ENCODE assay signal across 8 mouse cellular contexts in the genomic region with DNA sequence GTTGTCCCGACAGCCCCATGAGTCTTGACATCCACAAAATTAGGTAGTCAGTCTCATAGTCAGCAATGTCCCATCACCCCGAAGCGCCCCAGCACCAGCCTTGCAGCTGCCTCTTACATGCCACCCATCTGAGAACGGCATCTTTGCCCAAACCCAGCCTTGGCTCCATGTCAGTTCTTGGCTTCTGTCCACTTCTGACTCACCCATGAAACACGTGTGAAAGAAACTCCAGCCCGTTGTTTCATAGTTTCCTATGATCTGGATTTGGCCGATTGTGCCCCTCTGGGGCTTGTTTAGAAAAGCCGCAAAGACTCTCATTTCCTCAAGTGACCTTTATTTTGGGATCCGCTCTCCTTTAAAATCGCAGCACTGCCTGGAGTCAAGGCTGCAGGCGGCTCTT. TPM values are rescaled to one million over a fixed set of nuclear protein-coding genes. Genes with fewer than 3 reads are reported as not detected.
DNase-seq lines count a peak whose midpoint lies in the region; ATAC-seq and TF ChIP-seq lines count a peak whose summit lies in the region.

No protein-coding gene starts in this region.

- no peaks in the 10 kb centered on the region for H3K9me3 ChIP-seq in stomach, embryonic 16.5 days (replicated peaks; ENCODE audit: control insufficient read depth, low read length)
- no peaks in the 10 kb centered on the region for H3K9me3 ChIP-seq in hindbrain, embryonic 11.5 days (ENCODE audit: control insufficient read depth, low read length)

- ATAC-seq in stomach, embryonic 16.5 days (ENCODE audit: insufficient read depth, low FRiP score), result no peak
- ATAC-seq in hindbrain, embryonic 11.5 days (ENCODE audit: low FRiP score), result no peak

- peak overlapping the region; percentile 34 for H3K27ac ChIP-seq in layer of hippocampus, adult 2 months
- H3K27ac ChIP-seq in stomach, embryonic 16.5 days (ENCODE audit: low read length), result peak overlapping the region; percentile 15; the same call in 1 of the 2 replicates
- no peak overlapping the region for H3K27ac ChIP-seq in hindbrain, embryonic 11.5 days (ENCODE audit: low read depth, low read length)

- H3K36me3 ChIP-seq in stomach, embryonic 16.5 days (ENCODE audit: control insufficient read depth, insufficient read depth, low read length), result no peaks in the 10 kb centered on the region; the same call in 1 of the 2 replicates
- no peaks in the 10 kb centered on the region for H3K36me3 ChIP-seq in hindbrain, embryonic 11.5 days (ENCODE audit: control insufficient read depth, insufficient read depth, low read length)

- no peaks in the 10 kb centered on the region for H3K27me3 ChIP-seq in stomach, embryonic 16.5 days (ENCODE audit: control insufficient read depth, insufficient read depth, low read length)
- H3K27me3 ChIP-seq in hindbrain, embryonic 11.5 days (ENCODE audit: control insufficient read depth, insufficient read depth, low read length), result no peaks in the 10 kb centered on the region

- H3K4me1 ChIP-seq in stomach, embryonic 16.5 days (ENCODE audit: control insufficient read depth, insufficient read depth, low read length), result peaks cover 32% of the 10 kb centered on the region
- H3K4me1 ChIP-seq in hindbrain, embryonic 11.5 days (replicated peaks; ENCODE audit: control insufficient read depth, insufficient read depth, low read length), result peaks cover 25% of the 10 kb centered on the region

- peak; percentile 69 for DNase-seq in layer of hippocampus, adult 11-12 months (ENCODE audit: low spot score)
- DNase-seq in layer of hippocampus, adult 9-10 months (ENCODE audit: low spot score), result no peak
- peak; percentile 62 to 79 for DNase-seq in adrenal gland, adult 18-20 months (ENCODE audit: low spot score in 2 of 2)
- DNase-seq in cerebellum, postnatal 36 days, result peak; percentile 64 to 71
- DNase-seq in layer of hippocampus, adult 2 months (ENCODE audit: low spot score in 2 of 2), result peak; percentile 58 to 65
- no peak for DNase-seq in thymus, postnatal 4 days
- DNase-seq in hindbrain, embryonic 11.5 days (ENCODE audit: low spot score), result no peak

- no peak overlapping the region for H3K9ac ChIP-seq in stomach, embryonic 16.5 days (ENCODE audit: low read length)
- no peak overlapping the region for H3K9ac ChIP-seq in hindbrain, embryonic 11.5 days (ENCODE audit: low read depth, low read length)

- 65% methylated on average over 11 of the region's 11 CpGs for WGBS in stomach, embryonic 16.5 days
- WGBS in hindbrain, embryonic 11.5 days, result 88% methylated on average over 11 of the region's 11 CpGs

- H3K4me2 ChIP-seq in stomach, embryonic 16.5 days (ENCODE audit: low read depth, low read length), result no peak overlapping the region
- no peak overlapping the region for H3K4me2 ChIP-seq in hindbrain, embryonic 11.5 days (replicated peaks; ENCODE audit: low read depth, low read length)

- TF ChIP-seq CTCF in layer of hippocampus, adult 2 months (conservative IDR thresholded peaks at IDR 0.05), result no peak

- no peak overlapping the region for H3K4me3 ChIP-seq in layer of hippocampus, adult 2 months
- H3K4me3 ChIP-seq in stomach, embryonic 16.5 days (replicated peaks; ENCODE audit: low read length), result no peak overlapping the region
- H3K4me3 ChIP-seq in hindbrain, embryonic 11.5 days (ENCODE audit: low read depth, low read length), result no peak overlapping the region

RNA-seq across cellular contexts. Expression of gene Tmem120a, which starts 22.1 kb away (rescaled TPM):
- total RNA-seq in adrenal gland, adult 18-20 months (2021), result 10 to 100 TPM; 46.2 to 94.5 TPM
- total RNA-seq in layer of hippocampus, adult 2 months (2021), result 10 to 100 TPM; 16.9 to 19.8 TPM
- 44.1 and 46.0 TPM in 2 replicates for polyA plus RNA-seq in stomach, embryonic 16.5 days (2015; fragmentation: Nextera tagmentation; extraction: Ambion mirVana)
- 62.5 and 70.0 TPM in 2 replicates for polyA plus RNA-seq in hindbrain, embryonic 11.5 days (2014; fragmentation: Nextera tagmentation; extraction: Ambion mirVana)

RNA-seq across cellular contexts. Expression of gene Por, which starts 52.3 kb away (rescaled TPM):
- total RNA-seq in adrenal gland, adult 18-20 months (2021), result 100 to 1,000 TPM; 315 to 352 TPM
- total RNA-seq in layer of hippocampus, adult 2 months (2021), result 100 to 1,000 TPM; 103 to 112 TPM
- 136 and 177 TPM in 2 replicates for polyA plus RNA-seq in stomach, embryonic 16.5 days (2015; fragmentation: Nextera tagmentation; extraction: Ambion mirVana)
- polyA plus RNA-seq in hindbrain, embryonic 11.5 days (2014; fragmentation: Nextera tagmentation; extraction: Ambion mirVana), result 63.0 and 73.1 TPM in 2 replicates

RNA-seq across cellular contexts. Expression of gene Styxl1, which starts 56.1 kb away (rescaled TPM):
- under 1 TPM; 0.23 to 0.51 TPM for total RNA-seq in adrenal gland, adult 18-20 months (2021)
- not detected for total RNA-seq in layer of hippocampus, adult 2 months (2021)
- polyA plus RNA-seq in stomach, embryonic 16.5 days (2015; fragmentation: Nextera tagmentation; extraction: Ambion mirVana), result 0.27 TPM in 1 of 2 replicates, not detected in the other
- polyA plus RNA-seq in hindbrain, embryonic 11.5 days (2014; fragmentation: Nextera tagmentation; extraction: Ambion mirVana), result 0.36 and 0.54 TPM in 2 replicates

RNA-seq across cellular contexts. Expression of gene Mdh2, which starts 56.2 kb away (rescaled TPM):
- total RNA-seq in adrenal gland, adult 18-20 months (2021), result 100 to 1,000 TPM; 474 to 759 TPM
- total RNA-seq in layer of hippocampus, adult 2 months (2021), result 100 to 1,000 TPM; 382 to 388 TPM
- 547 and 553 TPM in 2 replicates for polyA plus RNA-seq in stomach, embryonic 16.5 days (2015; fragmentation: Nextera tagmentation; extraction: Ambion mirVana)
- 620 and 621 TPM in 2 replicates for polyA plus RNA-seq in hindbrain, embryonic 11.5 days (2014; fragmentation: Nextera tagmentation; extraction: Ambion mirVana)

Comparison
In these comparisons a context has a peak if more than half of its experiments do, and no peak if none do; other contexts are left out.
1. DNase-seq: peak in layer of hippocampus, adult 11-12 months (single experiment), adrenal gland, adult 18-20 months (2 of 2), cerebellum, postnatal 36 days (2 of 2) and layer of hippocampus, adult 2 months (2 of 2); none in layer of hippocampus, adult 9-10 months (single experiment), thymus, postnatal 4 days (single experiment) and hindbrain, embryonic 11.5 days (single experiment).